Mouse (Mus musculus) adrenal gland (tissue): ENCODE data around the gene Psd4.

ENCODE experiments used
- intact Hi-C: fragments of 180-260 bp; cut with DNase I; formaldehyde crosslinking; loops from one replicate; pipeline ENCODE4 v1.15.1; 2025
- long read RNA-seq, 2 experiments: library from polyadenylated mRNA; unstranded; transcript quantifications; one replicate each; pipeline ENCODE4 v2.0.0; 2020; ENCODE audit warnings: borderline replicate concordance in 1 of 2; ENCODE audit not compliant: insufficient replicate concordance in 1 of 2

Psd4 gene
- long read RNA-seq, experiment 1, partial matches to known transcripts = 0 of 2 reads
- long read RNA-seq, experiment 1, other reads (novel, unspliced or antisense) = 2 of 2 reads
- long read RNA-seq, experiment 2 = 0 reads

GRCm38 (mm10) chr2:24367030-24367894 lies at the start of gene Psd4:
Gene Psd4, plus strand, starts transcription at chr2:24367580.
- intact Hi-C loops = no loop called here

- intact Hi-C loops = no loop called here
Measured at GRCm38 (mm10) chr2:24317919-24318598, 49.3 kb upstream of the Psd4 start.

GRCm38 (mm10) chr2:24335333-24335732 lies 32.0 kb upstream of the Psd4 start:
- intact Hi-C loops = no loop called here

DNA sequence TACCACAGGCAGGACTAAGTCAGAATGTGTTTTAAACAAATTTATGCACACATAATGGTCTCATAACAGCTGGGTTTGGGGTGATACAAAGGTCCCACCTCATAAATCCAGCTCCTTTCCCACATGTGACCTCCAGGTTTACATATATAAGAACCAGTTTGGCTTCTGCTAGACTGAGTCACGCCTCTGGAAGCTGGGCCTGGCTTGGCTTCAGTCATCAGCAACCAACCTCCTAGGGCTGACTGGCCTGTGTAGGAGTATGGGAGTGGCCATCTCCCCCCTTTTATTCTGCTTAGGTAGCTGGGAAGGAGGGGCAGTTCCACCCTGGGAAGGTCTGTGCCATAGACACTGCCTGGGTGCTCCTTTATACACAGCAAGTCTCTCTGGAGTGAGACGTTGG lies 30.8 kb upstream of the Psd4 start, which contains the start of gene Il1rn:
Il1rn (plus strand) TSS at position 309 of the 400 bp plus-strand sequence.
- intact Hi-C loops = no loop called here

GRCm38 (mm10) chr2:24341395-24341885 lies 25.9 kb upstream of the Psd4 start:
- intact Hi-C loops = no loop called here

DNA sequence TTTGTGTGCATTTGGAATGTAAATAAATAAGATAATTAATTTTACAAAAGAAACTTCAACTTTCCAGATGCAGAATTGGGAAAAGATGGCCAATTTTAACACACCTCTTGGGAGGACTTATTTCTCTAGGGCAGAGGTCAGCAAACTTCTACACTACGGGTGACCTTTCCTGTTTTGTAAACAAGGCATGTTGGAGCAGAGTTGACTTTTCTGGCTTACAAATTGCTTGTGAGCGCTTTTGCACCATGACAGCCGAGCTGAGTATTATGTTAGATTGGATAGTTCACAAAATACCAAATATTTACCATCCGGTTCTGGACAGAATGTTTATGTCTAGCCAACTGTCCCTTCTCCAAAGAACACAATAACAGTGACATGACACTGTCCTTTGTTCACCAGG lies 22.8 kb upstream of the Psd4 start:
- intact Hi-C loops = no loop called here

DNA sequence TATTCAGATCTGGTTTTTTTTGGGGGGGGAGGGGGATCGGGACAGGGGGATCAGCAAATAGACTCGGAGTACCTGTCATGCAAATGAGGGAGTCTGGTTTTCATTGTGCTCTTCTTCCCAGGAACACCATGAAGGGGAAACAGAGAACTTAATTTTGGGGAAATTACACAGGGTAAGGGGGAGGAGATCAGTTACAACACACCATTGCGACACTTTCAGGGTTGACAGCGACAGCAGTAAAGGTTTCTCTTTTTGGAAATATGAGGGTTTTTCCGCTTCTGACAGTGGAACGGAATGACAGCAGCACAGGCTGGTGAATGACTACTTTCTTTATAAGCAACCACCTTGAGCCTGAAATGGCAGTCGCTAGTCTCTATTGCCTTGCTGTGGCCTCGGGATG lies 22.3 kb upstream of the Psd4 start:
- intact Hi-C loops = no loop called here

DNA sequence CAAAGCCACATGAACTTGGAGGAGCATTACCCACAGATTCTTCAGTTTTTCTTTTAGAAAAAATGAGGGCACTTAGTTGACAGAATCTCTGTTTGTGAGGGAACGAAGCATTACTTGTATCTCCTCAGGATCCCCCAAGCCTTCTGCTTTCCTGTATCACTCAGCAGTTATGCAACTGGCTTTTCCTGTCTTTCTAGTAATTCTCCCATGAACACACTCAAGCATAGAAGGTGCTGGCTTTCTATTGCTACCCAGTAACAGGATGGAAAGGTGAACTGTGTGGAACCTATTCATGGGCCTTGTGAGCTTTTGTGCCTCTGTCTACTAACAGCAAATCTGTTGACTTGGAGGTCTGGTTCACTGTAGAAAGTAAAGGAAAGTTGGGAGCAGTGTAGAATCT lies 19.5 kb upstream of the Psd4 start:
- intact Hi-C loops = no loop called here

DNA sequence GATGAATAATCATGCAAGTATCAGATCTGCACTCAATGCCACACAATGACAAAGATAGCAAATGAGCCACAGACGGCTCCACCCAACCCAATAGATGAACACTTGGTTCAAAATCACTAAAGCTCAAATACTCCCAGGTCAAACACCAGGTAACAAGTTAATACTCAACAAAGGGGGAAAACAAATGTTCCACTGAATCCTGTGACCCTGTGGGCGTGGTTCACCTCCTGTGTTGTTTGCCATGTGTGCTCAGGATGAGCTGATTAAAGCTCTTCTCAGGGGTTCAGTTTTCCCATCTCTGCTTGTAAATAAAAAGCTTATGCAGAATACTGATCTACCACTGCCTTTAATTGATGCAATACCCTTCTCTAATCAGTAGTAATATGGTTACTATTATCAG lies 16.2 kb upstream of the Psd4 start:
- intact Hi-C loops = no loop called here

DNA sequence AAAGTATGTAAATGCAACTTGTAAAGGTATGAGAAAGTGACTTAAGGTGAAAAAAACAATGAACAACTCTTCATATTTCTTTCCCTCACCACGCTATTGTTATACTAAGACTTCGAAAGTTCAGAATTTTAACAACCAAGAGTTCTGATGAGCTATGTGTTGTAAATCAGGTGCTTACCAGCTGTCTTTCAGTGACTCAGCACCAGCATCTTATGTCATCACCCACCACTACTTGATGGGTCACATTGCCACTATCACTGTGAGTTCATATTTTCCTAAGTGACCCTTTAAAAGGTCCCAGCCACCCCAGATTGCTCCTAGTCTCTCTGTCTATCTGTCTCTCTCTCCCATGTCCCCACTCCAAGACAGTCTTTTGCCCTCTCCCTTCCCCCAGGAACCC lies 14.3 kb upstream of the Psd4 start:
- intact Hi-C loops = no loop called here

GRCm38 (mm10) chr2:24357642-24358041 lies 9.7 kb upstream of the Psd4 start:
- intact Hi-C loops = no loop called here

DNA sequence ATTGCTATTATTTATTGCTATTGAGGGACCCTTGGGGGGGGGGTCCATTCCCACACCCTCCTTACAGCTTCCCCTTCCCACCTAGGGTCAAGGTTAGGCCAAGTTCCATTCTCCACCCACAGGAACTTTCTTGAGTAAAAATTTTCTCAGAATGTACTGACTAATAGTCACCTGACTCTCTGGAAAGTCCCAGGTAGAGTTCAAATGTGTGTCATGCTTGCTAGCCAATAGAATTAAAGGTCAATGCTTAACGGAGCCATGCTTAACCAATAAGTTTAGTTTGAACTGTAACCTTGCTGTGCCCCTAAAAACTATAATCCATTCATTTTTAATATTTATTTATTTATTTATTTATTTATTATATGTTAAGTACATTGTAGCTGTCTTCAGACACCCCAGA lies 8.0 kb upstream of the Psd4 start:
- intact Hi-C loops = no loop called here

- intact Hi-C loops = loop anchor here (5.0 kb wide), 1 partner anchor 43 kb away; no protein-coding TSS in a partner anchor
Measured at GRCm38 (mm10) chr2:24363818-24364217, 3.6 kb upstream of the Psd4 start.

DNA sequence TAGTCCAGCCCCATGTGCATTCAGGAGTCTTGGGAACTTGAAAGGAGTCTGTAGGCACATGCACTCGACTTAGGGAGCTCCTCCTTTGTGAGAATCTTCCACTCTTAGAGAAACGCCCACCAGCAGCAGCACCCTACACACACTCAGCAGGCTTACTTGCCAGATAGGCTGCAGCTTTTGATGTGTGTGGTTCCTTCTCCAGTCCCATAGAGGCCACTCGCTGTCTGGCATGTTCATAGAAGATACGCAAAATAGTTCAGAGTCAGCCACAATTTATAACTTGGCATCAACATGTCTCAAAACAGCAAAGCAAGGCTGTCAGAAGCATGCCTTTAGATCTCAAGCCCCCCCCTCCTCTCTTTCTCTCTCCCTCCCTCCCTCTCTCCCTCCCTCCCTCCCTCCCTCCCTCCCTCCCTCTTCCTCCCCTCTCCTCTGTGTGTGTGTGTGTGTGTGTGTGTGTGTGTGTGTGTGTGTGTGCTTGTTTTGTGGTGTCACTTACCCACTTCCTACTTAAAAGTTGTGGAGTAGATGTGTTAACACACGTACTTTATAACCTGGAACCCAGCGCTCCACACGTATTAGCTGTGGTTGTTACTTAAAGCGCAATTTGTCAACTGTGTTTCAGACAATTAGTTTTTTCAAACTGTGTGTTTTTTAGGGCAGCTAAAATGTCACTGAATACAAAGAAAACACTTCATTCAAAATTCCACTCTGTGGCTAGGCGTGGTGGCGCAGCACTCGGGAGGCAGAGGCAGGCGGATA lies 985 bp upstream of the Psd4 start:
- intact Hi-C loops = no loop called here

DNA sequence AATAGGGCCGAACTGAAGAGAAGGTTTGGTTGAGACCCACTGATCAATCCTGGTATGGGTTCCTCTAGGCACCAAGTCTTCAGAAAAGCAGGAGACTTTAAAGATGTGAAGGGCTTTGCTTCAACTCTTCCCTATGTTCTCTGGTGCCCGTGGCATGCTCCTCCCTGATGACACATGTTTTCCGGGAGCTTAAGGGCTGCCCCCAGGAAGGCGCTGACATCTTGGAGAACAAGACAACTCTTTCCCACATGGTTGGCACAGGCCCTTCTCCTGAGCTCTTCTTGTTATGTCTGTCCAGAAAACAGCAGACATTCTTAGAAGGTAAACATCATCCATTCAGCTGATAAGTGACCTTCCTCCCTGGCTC lies 498 bp downstream of the Psd4 start:
- intact Hi-C loops = no loop called here

- intact Hi-C loops = no loop called here
Measured at GRCm38 (mm10) chr2:24378747-24379450, 11.5 kb downstream of the Psd4 start.

- intact Hi-C loops = no loop called here
Measured at GRCm38 (mm10) chr2:24382456-24383230, 15.3 kb downstream of the Psd4 start.

DNA sequence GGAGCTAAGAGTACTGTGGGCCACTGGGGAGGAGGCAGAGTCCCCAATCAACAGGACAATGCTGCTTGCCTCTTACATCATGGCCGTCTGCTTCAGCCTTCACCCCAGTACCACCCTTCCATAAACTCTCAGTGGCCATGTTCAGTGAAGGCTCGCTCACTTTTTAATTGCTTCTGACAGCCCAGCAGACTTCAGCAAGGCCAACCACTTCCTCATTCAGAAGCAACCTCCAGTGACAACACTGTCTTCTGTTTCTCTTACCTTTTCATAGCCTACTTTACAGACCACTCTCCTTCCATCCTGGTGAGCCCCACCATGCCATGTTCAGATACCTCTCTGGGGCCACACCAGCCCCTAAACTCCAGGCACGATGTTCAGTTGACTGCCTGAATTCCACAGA lies 16.3 kb downstream of the Psd4 start:
- intact Hi-C loops = no loop called here

DNA sequence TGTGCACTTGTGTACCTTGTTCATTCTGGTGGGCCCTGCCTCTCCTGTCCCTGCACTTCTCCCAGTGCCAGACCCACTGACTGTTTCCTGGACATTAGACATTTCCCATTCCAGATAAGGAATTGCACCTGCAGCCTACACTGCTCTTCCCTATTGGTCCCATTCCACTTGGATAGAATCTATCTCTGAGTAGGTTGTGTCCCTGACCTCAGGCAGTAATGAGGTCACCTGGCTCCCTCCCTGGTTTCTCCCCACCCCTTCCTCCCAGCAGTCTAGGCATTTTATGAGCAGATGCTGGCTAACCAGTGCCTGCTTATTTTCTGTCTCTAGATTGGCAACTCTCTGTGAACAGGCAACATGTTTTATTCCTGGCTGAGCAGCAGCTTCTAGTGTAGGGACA lies 17.0 kb downstream of the Psd4 start:
- intact Hi-C loops = no loop called here
